Mouse (Mus musculus) midbrain, embryonic 10.5 days (tissue): ENCODE results near the gene Soat2. TPM values are rescaled to one million over a fixed set of nuclear protein-coding genes. Genes with fewer than 3 reads are reported as not detected.
"Not testable (repeated sequence)": the region's sequence is repeated elsewhere in the genome, so short reads cannot be mapped to it uniquely, and the experiment has no call there.

Source experiments
- DNase-seq: peaks from one replicate; pipeline ENCODE4 v3.0.0-alpha.2; 2017; ENCODE audit warnings: low spot score
- H3K27ac ChIP-seq: fragments of 300-500 bp; sonication (generic); replicated peaks from 2 replicates; pipeline ENCODE4 v1.5.1; 2016; ENCODE audit warnings: mild to moderate bottlenecking
- H3K27me3 ChIP-seq: fragments of 300-500 bp; sonication (generic); 2 replicates; pipeline ENCODE4 v1.6.1; 2016; ENCODE audit warnings: low read depth, mild to moderate bottlenecking; ENCODE audit not compliant: poor library complexity, severe bottlenecking
- H3K36me3 ChIP-seq: fragments of 300-500 bp; sonication (generic); 2 replicates; pipeline ENCODE4 v1.6.1; 2016; ENCODE audit warnings: mild to moderate bottlenecking, moderate library complexity
- H3K4me1 ChIP-seq: fragments of 300-500 bp; sonication (generic); 2 replicates; pipeline ENCODE4 v1.6.1; 2016
- H3K4me3 ChIP-seq: fragments of 300-500 bp; sonication (generic); 2 replicates; pipeline ENCODE4 v1.5.1; 2016; ENCODE audit warnings: mild to moderate bottlenecking, moderate library complexity
- H3K9me3 ChIP-seq: fragments of 300-500 bp; sonication (generic); replicated peaks from 2 replicates; pipeline ENCODE4 v1.6.1; 2016; ENCODE audit warnings: mild to moderate bottlenecking
- WGBS: fragments of 180-500 bp; shearing (Covaris S2); methylation state at CpG from one replicate; pipeline ENCODE4 v1.1.7; 2016; 5-methylcytosine and 5-hydroxymethylcytosine counted together
- polyA plus RNA-seq: library from polyadenylated mRNA; unstranded; fragments of >200 nt; fragmentation: Nextera tagmentation; extraction: Ambion mirVana; gene quantifications from 2 replicates; pipeline ENCODE4 v1.2.1, GENCODE M21; 2016

Soat2 gene
- polyA plus RNA-seq, 1 experiment from 2014 or later, result 0.20 TPM

DNA sequence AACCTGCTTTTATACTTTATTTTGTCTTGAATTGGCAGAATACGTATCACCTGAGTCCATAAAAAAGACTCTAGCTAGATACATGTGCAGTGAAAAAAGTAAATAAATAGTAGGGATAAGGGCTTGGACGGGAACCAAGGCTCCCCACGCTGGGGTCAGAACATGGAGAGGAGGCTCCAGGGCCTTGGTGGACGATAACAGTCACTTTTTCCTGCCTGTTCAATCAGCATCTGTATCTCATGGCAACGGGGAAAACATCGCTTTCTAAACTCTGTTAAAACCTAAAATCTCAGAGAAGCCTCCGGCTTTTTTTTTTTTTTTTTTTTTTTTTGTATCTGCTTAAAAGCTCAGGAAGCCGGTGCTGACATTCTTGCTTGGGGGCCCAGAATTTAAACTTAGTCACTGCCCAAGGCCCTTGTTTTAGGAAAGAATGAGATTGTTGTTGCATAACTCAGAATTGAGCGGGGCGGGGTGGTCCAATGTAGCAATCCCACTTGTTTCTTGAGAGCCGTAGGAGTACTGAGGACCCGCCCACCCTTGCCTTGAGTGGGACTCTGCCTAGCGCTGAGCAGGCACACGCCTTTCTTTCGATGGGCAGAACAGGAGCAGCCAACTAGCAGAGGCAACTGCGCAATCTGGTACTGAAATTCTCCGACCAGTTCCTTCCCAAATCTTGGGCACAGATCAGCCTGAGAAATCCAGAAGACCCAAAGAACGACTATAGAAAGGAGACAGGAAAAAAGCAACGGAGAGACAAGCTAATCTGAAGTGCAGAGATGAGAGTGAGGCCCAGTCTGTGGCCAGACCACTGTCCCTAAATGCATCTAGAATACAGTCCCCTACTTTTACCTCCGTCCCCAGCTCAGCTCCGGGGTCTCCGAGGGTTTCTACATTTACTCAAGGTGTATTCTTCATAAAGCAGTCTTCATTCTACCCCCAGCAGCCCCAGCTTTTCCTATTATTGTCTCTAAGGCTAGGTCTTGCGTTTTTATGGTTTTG is 7.1 kb upstream of the Soat2 start:
- Histone ChIP-seq H3K27me3 (peaks cover 44% of the 10 kb centered on the region), H3K4me1 (peaks cover 16% of the 10 kb centered on the region), H3K27ac (no peak overlapping the region), H3K9me3 (no peaks in the 10 kb centered on the region), H3K36me3 (no peaks in the 10 kb centered on the region), H3K4me3 (no peak overlapping the region)
- no peak for DNase-seq
- WGBS, result 53% methylated on average over 23 of the region's 23 CpGs

DNA sequence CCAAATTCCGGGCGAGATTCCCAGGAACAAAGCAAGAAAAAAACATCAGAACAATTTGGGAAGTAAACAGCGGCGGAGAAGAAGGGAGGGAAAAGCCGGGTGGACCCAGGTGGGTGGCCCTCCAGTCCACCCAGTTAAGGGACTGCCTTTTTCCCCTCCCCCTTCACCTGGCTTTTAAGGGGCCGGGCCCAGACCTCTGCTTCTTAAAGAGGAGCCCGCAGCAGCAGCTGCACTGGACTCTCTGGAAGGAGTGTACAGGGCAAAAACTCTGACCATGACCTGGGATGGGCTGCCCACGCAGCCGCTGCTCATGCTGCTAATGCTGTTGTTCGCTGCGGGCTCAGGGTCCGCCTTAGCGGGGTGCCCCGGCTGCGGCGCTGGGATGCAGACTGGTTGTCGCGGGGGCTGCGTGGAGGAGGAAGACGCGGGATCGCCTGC is 6.0 kb upstream of the Soat2 start, which contains the start of gene Igfbp6:
Gene Igfbp6, plus strand, starts transcription at position 89 of the 438 bp plus-strand sequence.
- 2% methylated on average over 22 of the region's 22 CpGs for WGBS
- H3K9me3 ChIP-seq, result no peaks in the 10 kb centered on the region
- peak within 1 kb of the TSS; percentile 53; the same call in 1 of the 2 replicates for H3K27ac ChIP-seq
- peaks cover 16% of the 10 kb centered on the region for H3K4me1 ChIP-seq
- DNase-seq, result peak; percentile 36
- H3K27me3 ChIP-seq, result peaks cover 44% of the 10 kb centered on the region
- H3K4me3 ChIP-seq, result peak within 1 kb of the TSS; percentile 43
- H3K36me3 ChIP-seq, result no peaks in the 10 kb centered on the region

DNA sequence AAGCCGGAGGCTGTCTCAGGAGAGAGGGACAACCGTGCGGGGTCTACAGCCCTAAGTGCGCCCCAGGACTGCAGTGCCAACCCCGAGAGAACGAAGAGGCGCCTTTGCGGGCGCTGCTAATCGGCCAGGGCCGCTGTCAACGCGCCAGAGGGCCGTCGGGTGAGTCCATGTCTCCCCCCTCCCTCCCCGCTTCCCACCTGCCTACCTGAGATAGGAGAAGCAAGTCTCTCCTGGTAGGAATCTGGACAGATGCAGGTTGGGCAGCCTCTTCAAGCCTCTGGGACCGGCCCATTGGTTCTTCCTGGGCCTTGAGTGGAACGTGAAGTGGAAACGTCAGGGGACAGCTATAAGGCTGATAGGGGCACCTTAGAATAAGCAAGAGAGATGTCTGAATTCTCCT is 5.6 kb upstream of the Soat2 start:
- peaks cover 16% of the 10 kb centered on the region for H3K4me1 ChIP-seq
- no peaks in the 10 kb centered on the region for H3K9me3 ChIP-seq
- peak overlapping the region; percentile 43 for H3K4me3 ChIP-seq
- H3K27ac ChIP-seq, result peak overlapping the region; percentile 53; the same call in 1 of the 2 replicates
- DNase-seq, result no peak
- H3K27me3 ChIP-seq, result peaks cover 44% of the 10 kb centered on the region
- WGBS, result 9% methylated on average over 19 of the region's 19 CpGs
- H3K36me3 ChIP-seq, result no peaks in the 10 kb centered on the region

DNA sequence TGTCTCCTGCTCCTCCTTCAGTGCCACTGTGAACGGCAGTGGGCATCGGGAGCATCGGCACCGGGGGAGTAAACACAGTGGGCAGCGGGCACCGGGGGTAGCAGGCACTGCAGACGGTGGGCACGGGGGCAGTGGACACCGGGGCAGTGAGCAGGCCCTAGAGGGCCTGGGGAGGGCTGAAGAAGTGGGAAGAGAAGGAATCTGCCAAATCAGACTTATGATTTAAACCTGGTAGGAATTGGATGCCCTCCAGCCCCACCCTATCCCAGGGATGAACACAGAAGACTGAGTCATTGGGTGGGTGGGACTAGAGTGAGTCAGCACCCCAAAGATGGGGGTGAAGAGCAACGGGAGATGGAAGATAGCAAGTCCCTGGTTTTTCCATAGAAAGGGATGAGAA is 5.0 kb upstream of the Soat2 start:
- Histone ChIP-seq H3K27me3 (peaks cover 44% of the 10 kb centered on the region), H3K27ac (no peak overlapping the region), H3K4me1 (peaks cover 21% of the 10 kb centered on the region), H3K9me3 (no peaks in the 10 kb centered on the region), H3K4me3 (no peak overlapping the region), H3K36me3 (no peaks in the 10 kb centered on the region)
- WGBS, result 92% methylated on average over 10 of the region's 10 CpGs
- DNase-seq, result no peak

DNA sequence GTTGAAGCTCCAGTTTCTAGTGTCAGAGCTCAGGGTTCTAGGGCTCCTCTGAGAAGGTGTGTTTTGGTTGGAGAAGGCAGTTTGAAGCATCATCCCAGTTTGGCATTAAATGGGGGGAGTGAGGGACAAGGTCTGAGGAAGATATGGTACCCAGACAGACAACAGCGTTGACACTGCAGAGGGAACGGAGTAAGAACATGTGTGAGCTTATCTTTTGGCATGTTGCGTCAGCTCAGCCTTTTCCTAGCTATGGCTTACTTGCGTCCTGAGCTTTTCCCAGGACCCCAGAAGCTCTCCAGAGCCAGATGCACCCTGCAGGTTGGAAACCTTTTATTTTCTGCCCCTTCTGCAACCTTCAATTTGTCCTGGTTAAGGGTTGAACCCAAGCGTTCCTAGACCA is 4.2 kb upstream of the Soat2 start:
- Histone ChIP-seq H3K36me3 (no peaks in the 10 kb centered on the region), H3K27me3 (peaks cover 44% of the 10 kb centered on the region), H3K4me3 (no peak overlapping the region), H3K9me3 (no peaks in the 10 kb centered on the region), H3K27ac (no peak overlapping the region), H3K4me1 (peaks cover 24% of the 10 kb centered on the region)
- no peak for DNase-seq
- 89% methylated on average over 5 of the region's 5 CpGs for WGBS

DNA sequence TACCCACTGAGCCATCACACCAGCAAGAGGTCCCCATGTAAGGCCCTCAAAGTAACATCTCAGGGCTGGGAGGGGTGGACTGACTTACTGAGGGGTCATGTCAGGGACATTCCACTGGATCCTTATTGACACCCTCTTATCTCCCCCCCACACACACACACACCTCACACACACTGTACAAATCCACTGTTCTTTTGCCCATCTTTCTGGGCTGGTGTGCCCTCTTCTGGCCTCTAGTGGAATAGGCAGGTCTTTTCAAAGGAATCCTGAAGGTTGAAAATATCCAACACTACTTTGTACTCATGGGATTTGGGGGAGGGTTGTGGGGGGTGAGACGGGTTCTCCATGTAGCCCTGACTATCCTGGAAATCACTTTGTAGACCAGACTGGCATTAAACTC is 3.4 kb upstream of the Soat2 start:
- no peaks in the 10 kb centered on the region for H3K36me3 ChIP-seq
- peak; percentile 41 for DNase-seq
- H3K4me3 ChIP-seq, result no peak overlapping the region
- H3K4me1 ChIP-seq, result peaks cover 24% of the 10 kb centered on the region
- no peaks in the 10 kb centered on the region for H3K9me3 ChIP-seq
- peaks cover 43% of the 10 kb centered on the region for H3K27me3 ChIP-seq
- no peak overlapping the region for H3K27ac ChIP-seq
- 15% methylated on average over 1 of the region's 1 CpGs for WGBS

DNA sequence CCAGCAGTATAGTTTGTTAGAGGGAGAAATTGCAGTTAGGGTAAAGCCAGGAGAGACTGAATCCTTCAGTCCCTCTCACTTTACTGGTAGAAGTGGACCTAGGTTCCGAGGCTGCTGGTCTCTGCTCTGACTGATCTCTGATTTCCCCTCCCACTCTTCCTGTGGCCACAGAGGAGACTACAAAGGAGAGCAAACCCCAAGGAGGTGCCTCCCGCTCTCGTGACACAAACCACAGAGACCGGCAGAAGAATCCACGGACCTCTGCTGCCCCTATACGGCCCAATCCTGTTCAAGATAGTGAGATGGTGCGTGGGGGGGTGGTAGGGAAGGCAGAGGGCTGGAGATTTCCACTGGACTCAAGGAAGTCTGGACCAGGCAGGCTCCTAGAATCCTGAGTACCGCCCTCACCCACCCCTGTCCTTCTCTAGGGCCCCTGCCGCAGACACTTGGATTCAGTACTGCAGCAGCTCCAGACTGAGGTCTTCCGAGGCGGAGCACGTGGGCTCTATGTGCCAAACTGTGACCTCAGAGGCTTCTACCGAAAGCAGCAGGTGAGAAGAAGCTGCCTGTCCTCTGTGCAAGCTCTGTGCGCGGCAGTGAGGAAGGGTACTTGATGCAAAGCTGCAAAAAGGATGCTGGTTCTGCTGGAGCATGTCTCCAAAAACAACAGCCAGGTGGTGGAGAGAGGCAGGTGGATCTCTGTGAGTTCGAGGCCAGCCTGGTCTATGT is 2.5 kb upstream of the Soat2 start:
- 77% methylated on average over 16 of the region's 16 CpGs for WGBS
- no peaks in the 10 kb centered on the region for H3K9me3 ChIP-seq
- H3K27me3 ChIP-seq, result peaks cover 33% of the 10 kb centered on the region
- no peak overlapping the region for H3K4me3 ChIP-seq
- no peaks in the 10 kb centered on the region for H3K36me3 ChIP-seq
- DNase-seq, result no peak
- no peak overlapping the region; the same call in 1 of the 2 replicates for H3K27ac ChIP-seq
- H3K4me1 ChIP-seq, result peaks cover 27% of the 10 kb centered on the region

DNA sequence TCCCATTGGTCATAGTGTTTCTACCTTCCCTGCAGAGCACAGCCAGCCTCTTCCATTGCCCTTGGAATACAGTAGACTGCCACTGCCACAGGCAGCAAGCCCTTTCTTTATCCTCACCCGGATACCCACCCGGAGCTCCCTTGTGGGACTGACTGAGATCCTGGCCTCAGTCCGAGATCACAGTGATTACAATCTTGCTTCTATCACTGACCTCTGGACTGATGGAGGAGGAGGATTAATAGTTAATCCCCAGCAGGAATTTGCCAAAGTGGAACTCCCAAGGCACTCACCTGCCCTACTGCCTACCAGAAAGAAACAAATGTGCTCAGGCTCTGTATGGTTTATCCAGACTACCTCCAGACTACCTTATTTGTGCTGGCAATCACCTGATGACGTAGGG is 765 bp upstream of the Soat2 start:
- H3K27me3 ChIP-seq, result peaks cover 17% of the 10 kb centered on the region
- H3K36me3 ChIP-seq, result no peaks in the 10 kb centered on the region
- WGBS, result 66% methylated on average over 4 of the region's 4 CpGs
- H3K4me1 ChIP-seq, result peaks cover 26% of the 10 kb centered on the region
- no peak overlapping the region for H3K27ac ChIP-seq
- H3K9me3 ChIP-seq, result no peaks in the 10 kb centered on the region
- DNase-seq, result no peak
- no peak overlapping the region for H3K4me3 ChIP-seq

DNA sequence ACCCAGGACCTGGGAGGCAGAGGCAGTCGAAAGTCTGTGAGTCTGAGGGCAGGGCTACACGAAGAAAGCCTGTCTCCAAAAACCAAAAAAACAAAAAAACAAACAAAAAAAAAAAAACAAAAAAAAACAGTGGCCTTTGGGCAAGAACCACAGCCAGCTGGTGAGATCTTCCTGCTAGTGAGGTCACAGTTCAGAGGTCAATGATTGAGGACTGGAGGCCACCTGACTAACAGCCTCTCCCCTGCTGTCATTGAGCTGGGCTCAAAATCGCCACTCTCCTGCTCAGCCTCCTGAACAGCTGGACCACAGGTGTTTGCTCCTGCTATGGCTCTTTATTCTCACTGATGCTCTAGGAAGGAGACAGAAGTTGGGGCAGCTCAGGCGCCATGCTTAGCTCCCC is 2.3 kb downstream of the Soat2 start:
- H3K27ac ChIP-seq, result peak overlapping the region; percentile 76
- H3K27me3 ChIP-seq, result no peaks in the 10 kb centered on the region
- peaks cover 35% of the 10 kb centered on the region for H3K4me1 ChIP-seq
- no peaks in the 10 kb centered on the region for H3K36me3 ChIP-seq
- no peak overlapping the region for H3K4me3 ChIP-seq
- DNase-seq, result no peak
- no peaks in the 10 kb centered on the region for H3K9me3 ChIP-seq
- WGBS, result 44% methylated on average over 4 of the region's 4 CpGs

DNA sequence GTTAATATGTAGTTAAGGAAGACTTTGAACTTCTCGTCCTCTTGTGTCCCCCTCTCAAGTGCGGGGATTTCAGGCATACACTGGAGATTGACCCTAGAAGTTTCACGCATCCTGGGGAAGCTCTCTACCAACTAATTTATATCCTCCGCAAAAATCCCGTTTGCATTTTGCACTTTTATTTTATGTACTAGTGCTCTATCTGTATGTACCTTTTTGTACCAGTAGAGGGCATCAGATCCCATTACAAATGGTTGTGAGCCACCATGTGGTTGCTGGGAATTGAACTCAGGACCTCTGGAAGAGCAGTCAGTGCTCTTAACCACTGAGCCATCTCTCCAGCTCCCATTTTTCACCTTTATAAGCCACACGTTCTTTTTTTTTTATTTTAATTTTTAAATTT is 4.7 kb downstream of the Soat2 start:
- not testable (repeated sequence) for H3K27ac ChIP-seq, DNase-seq, H3K9me3 ChIP-seq, H3K36me3 ChIP-seq, H3K27me3 ChIP-seq, H3K4me3 ChIP-seq
- 95% methylated on average over 6 of the region's 6 CpGs for WGBS
- peaks cover 46% of the 10 kb centered on the region for H3K4me1 ChIP-seq

DNA sequence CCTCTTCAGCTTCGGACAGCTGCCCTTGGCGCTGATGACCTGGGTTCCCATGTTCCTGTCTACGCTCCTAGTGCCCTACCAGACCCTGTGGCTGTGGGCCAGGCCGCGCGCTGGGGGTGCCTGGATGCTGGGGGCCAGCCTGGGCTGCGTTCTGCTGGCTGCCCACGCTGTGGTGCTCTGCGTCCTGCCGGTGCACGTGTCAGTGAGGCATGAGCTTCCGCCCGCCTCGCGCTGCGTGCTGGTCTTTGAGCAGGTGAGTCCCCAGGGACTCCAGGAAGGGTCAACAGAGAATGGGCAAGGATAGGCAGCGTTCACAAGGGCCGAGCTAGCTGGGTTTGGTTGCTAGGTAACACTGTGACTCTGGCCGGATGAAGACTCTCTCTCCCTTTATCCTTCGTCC is 6.5 kb downstream of the Soat2 start:
- Histone ChIP-seq H3K36me3 (no peaks in the 10 kb centered on the region), H3K4me3 (0 out of 2 replicates have a peak overlapping the region, but pooled peaks have one; percentile 14), H3K27ac (peak overlapping the region; percentile 82), H3K4me1 (peaks cover 46% of the 10 kb centered on the region), H3K9me3 (no peaks in the 10 kb centered on the region), H3K27me3 (no peaks in the 10 kb centered on the region)
- WGBS, result 29% methylated on average over 20 of the region's 20 CpGs
- peak; percentile 57 for DNase-seq

DNA sequence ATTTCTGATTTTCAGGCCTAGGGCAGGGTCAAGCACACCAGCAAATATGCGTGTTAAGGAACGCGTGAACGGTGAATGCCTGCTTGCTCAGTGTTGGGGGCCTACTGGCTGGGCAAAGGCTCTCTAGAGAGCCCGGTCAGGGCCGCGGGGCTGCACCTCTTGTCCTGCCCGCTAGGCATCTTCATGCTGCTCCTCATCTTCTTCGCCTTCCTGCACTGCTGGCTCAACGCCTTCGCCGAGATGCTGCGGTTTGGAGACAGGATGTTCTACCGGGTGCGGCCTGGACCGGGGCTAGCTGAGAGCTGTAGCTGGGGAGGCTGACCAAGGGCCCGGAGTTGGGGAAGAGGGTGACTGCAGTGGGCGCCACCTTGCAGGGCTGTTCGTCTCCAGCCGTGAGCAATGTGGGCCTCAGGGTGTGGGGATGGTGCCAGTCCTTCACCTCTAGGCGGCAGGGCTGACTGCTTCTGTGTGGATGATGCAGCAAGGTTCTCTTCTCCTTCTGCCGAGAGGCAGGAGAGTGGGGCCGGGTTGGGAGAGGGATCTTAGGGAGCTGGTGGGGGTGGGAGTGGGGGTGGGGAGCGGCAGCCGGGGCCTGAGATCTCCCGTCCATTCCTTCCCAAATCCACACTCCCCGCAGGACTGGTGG is 10.2 kb downstream of the Soat2 start:
- Histone ChIP-seq H3K36me3 (no peaks in the 10 kb centered on the region), H3K9me3 (no peaks in the 10 kb centered on the region), H3K27ac (0 out of 2 replicates have a peak overlapping the region, but pooled peaks have one; percentile 30), H3K4me1 (peaks cover 34% of the 10 kb centered on the region), H3K27me3 (no peaks in the 10 kb centered on the region), H3K4me3 (no peak overlapping the region)
- no peak for DNase-seq
- WGBS, result 59% methylated on average over 27 of the region's 27 CpGs
